In genomic region chr1:166319132-166319698, GRCm38 (mm10) we compare ENCODE assay signal across 8 mouse cellular contexts. TPM values are rescaled to one million over a fixed set of nuclear protein-coding genes. Genes with fewer than 3 reads are reported as not detected.
DNase-seq lines count a peak whose midpoint lies in the region; ATAC-seq and TF ChIP-seq lines count a peak whose summit lies in the region.

No protein-coding gene starts in this region.

- intact Hi-C loops in gastrocnemius, adult 2 months (cut with DNase I) = loop anchor here (2.0 kb wide), 1 partner anchor 158 kb away; no protein-coding TSS in a partner anchor

- H3K9me3 ChIP-seq in MEL (replicated peaks; ENCODE audit: insufficient read depth, low read length) = no peaks in the 10 kb centered on the region
- H3K9me3 ChIP-seq in lung, embryonic 14.5 days (ENCODE audit: low read depth, low read length) = no peaks in the 10 kb centered on the region

- no peak for ATAC-seq in lung, embryonic 14.5 days (ENCODE audit: insufficient read depth)
- no peak for ATAC-seq in activated CD4-positive, CD25-positive, alpha-beta regulatory T cell, adult 4 months

- no peak overlapping the region for H3K4me2 ChIP-seq in lung, embryonic 14.5 days

- 10% methylated on average over 4 of the region's 4 CpGs for WGBS in kidney, adult 2 months
- 13% methylated on average over 4 of the region's 4 CpGs for WGBS in lung, embryonic 14.5 days

- no peak overlapping the region for H3K9ac ChIP-seq in MEL (ENCODE audit: control insufficient read depth, low read depth, low read length, poor library complexity, severe bottlenecking)
- H3K9ac ChIP-seq in lung, embryonic 14.5 days = no peak overlapping the region

- no peaks in the 10 kb centered on the region for H3K4me1 ChIP-seq in MEL (ENCODE audit: control insufficient read depth in 1 of 2, insufficient read depth in 2 of 2, low read length in 2 of 2)
- no peaks in the 10 kb centered on the region for H3K4me1 ChIP-seq in kidney, adult 2 months (ENCODE audit: control insufficient read depth, insufficient read depth, low read length)
- H3K4me1 ChIP-seq in lung, embryonic 14.5 days (ENCODE audit: insufficient read depth) = no peaks in the 10 kb centered on the region

- H3K27me3 ChIP-seq in MEL (ENCODE audit: control insufficient read depth in 1 of 2, insufficient read depth in 2 of 2, low read length in 2 of 2) = no peaks in the 10 kb centered on the region; a peak in 1 of 4 replicates
- H3K27me3 ChIP-seq in kidney, adult 2 months (replicated peaks; ENCODE audit: control insufficient read depth, insufficient read depth, low read length) = no peaks in the 10 kb centered on the region
- no peaks in the 10 kb centered on the region for H3K27me3 ChIP-seq in lung, embryonic 14.5 days (ENCODE audit: insufficient read depth, low read length)

- H3K4me3 ChIP-seq in MEL (ENCODE audit: control insufficient read depth in 1 of 2, insufficient read depth in 1 of 2, low read depth in 2 of 2, low read length in 2 of 2) = no peak overlapping the region
- no peak overlapping the region for H3K4me3 ChIP-seq in gastrocnemius, adult 2 months
- H3K4me3 ChIP-seq in kidney, adult 2 months (ENCODE audit: insufficient read depth, low read depth, low read length) = no peak overlapping the region
- no peak overlapping the region for H3K4me3 ChIP-seq in lung, embryonic 14.5 days (ENCODE audit: low read depth, low read length)

- no peaks in the 10 kb centered on the region for H3K79me2 ChIP-seq in MEL (ENCODE audit: control insufficient read depth, insufficient read depth, low read length, poor library complexity)

- no peak for TF ChIP-seq EP300 in MEL (IDR thresholded peaks at IDR 0.05; ENCODE audit: low read depth in 1 of 2, low read length in 2 of 2)

- peak; percentile 40 for TF ChIP-seq RAD21 in MEL (IDR thresholded peaks at IDR 0.05; ENCODE audit: low read depth, low read length)

- no peaks in the 10 kb centered on the region for H3K36me3 ChIP-seq in MEL (ENCODE audit: control insufficient read depth in 1 of 2, insufficient read depth in 2 of 2, low read length in 2 of 2)
- H3K36me3 ChIP-seq in kidney, adult 2 months (ENCODE audit: control insufficient read depth, insufficient read depth, low read length) = no peaks in the 10 kb centered on the region
- no peaks in the 10 kb centered on the region for H3K36me3 ChIP-seq in lung, embryonic 14.5 days (ENCODE audit: insufficient read depth)

- peak in 2 of 3 experiments; percentile 33 to 47; a peak in 4 of 6 replicates for TF ChIP-seq CTCF in MEL (IDR thresholded peaks at IDR 0.05 in 2 of 3, conservative IDR thresholded peaks at IDR 0.05 in 1 of 3; ENCODE audit: control insufficient read depth in 1 of 3, insufficient read depth in 1 of 3, low read depth in 2 of 3, low read length in 3 of 3, poor library complexity in 1 of 3, severe bottlenecking in 1 of 3)
- TF ChIP-seq CTCF in gastrocnemius, adult 2 months (IDR thresholded peaks at IDR 0.05) = peak; percentile 65
- peak; percentile 85 for TF ChIP-seq CTCF in kidney, adult 2 months (conservative IDR thresholded peaks at IDR 0.05; ENCODE audit: insufficient read depth, insufficient read length, low read depth, low read length)
- peak; percentile 81 for TF ChIP-seq CTCF in lung, embryonic 14.5 days (IDR thresholded peaks at IDR 0.05; ENCODE audit: low read depth)

- H3K27ac ChIP-seq in MEL (ENCODE audit: control insufficient read depth, low read depth, low read length) = no peak overlapping the region
- H3K27ac ChIP-seq in gastrocnemius, adult 2 months = no peak overlapping the region
- H3K27ac ChIP-seq in kidney, adult 2 months (ENCODE audit: insufficient read depth, low read depth, low read length) = no peak overlapping the region
- no peak overlapping the region for H3K27ac ChIP-seq in lung, embryonic 14.5 days (ENCODE audit: low read depth)

- DNase-seq in 416B (ENCODE audit: low read depth) (peak; percentile 85), MEL (ENCODE audit: low read depth, low spot score) (peak; percentile 38)
- peak; percentile 26 for DNase-seq in cerebellum, adult 9-11 months
- peak; percentile 47 for DNase-seq in gastrocnemius, adult 2 months
- DNase-seq in kidney, adult 2 months = peak; percentile 75
- DNase-seq in lung, embryonic 14.5 days = peak; percentile 87
- DNase-seq in ovary, postnatal 36 days (ENCODE audit: low spot score) = peak; percentile 30

- TF ChIP-seq POLR2A in MEL (IDR thresholded peaks at IDR 0.05; ENCODE audit: control insufficient read depth in 1 of 2, insufficient read depth in 1 of 2, low read depth in 1 of 2, low read length in 2 of 2, poor library complexity in 1 of 2) = no peak
- no peak for TF ChIP-seq POLR2A in kidney, adult 2 months (IDR thresholded peaks at IDR 0.05; ENCODE audit: low read depth, low read length)

TF ChIP-seq in MEL, 35 proteins besides CTCF, POLR2A, EP300 and RAD21:
- TF ChIP-seq ETS1 (IDR thresholded peaks at IDR 0.05; ENCODE audit: low read depth, low read length) = no peak
- TF ChIP-seq ZC3H11A (IDR thresholded peaks at IDR 0.05; ENCODE audit: low read depth, low read length) = peak; percentile 21; the same call in 1 of the 2 replicates
- TF ChIP-seq SMC3 (IDR thresholded peaks at IDR 0.05; ENCODE audit: low read depth, low read length) = peak; percentile 45

RNA-seq across cellular contexts. Expression of gene Tada1, which starts 59.7 kb away (rescaled TPM):
- total RNA-seq in MEL (2012; rRNA removed) = 34.0 and 36.8 TPM in 2 replicates
- 10 to 100 TPM in 1 of 2 experiments, not detected in 1; 36.7 TPM for polyA plus RNA-seq in MEL (2012; ENCODE audit: insufficient read depth in 1 of 2, insufficient read length in 2 of 2, low read depth in 1 of 2, low replicate concordance in 2 of 2, missing spikeins in 1 of 2)
- total RNA-seq in gastrocnemius, adult 2 months (2021) = 1 to 10 TPM; 5.1 to 6.1 TPM
- polyA plus RNA-seq in kidney, adult 2 months (2012; rRNA removed) = 15.9 and 16.9 TPM in 2 replicates
- 62.2 and 65.6 TPM in 2 replicates for polyA plus RNA-seq in lung, embryonic 14.5 days (2014; fragmentation: Nextera tagmentation; extraction: Ambion mirVana)
- polyA plus RNA-seq in activated CD4-positive, CD25-positive, alpha-beta regulatory T cell, adult 4 months (2017; shearing (Covaris generic)) = 10 to 100 TPM; 41.1 to 49.6 TPM

Comparison
In these comparisons a context has a peak if more than half of its experiments do, and no peak if none do; other contexts are left out.
1. DNase-seq: peak in every context shown above with its lines; median percentile 87 in lung, embryonic 14.5 days; 85 in 416B; 75 in kidney, adult 2 months; 47 in gastrocnemius, adult 2 months; 38 in MEL; 30 in ovary, postnatal 36 days; 26 in cerebellum, adult 9-11 months.